Mouse (Mus musculus): ENCODE measurements around the gene Cerk. TPM values are rescaled to one million over a fixed set of nuclear protein-coding genes. Genes with fewer than 3 reads are reported as not detected.
"Not testable (repeated sequence)": the region's sequence is repeated elsewhere in the genome, so short reads cannot be mapped to it uniquely, and the experiment has no call there.

The Cerk gene
- total RNA-seq, 2 experiments from 2014 or later: 22.7 to 41.2 TPM

- ATAC-seq (ENCODE audit: poor library complexity, severe bottlenecking): peak; percentile 95
Observed at GRCm38 (mm10) chr15:86213753-86214548, 28.0 kb upstream of the Cerk start, which contains the start of gene Tbc1d22a. Gene Tbc1d22a, plus strand, starts transcription at chr15:86214459.

- not testable (repeated sequence) for ATAC-seq (ENCODE audit: poor library complexity, severe bottlenecking)
Observed at GRCm38 (mm10) chr15:86212193-86212592, 26.3 kb upstream of the Cerk start.

GRCm38 (mm10) chr15:86206385-86206784 is 20.4 kb upstream of the Cerk start:
- no peak for ATAC-seq (ENCODE audit: poor library complexity, severe bottlenecking)

DNA sequence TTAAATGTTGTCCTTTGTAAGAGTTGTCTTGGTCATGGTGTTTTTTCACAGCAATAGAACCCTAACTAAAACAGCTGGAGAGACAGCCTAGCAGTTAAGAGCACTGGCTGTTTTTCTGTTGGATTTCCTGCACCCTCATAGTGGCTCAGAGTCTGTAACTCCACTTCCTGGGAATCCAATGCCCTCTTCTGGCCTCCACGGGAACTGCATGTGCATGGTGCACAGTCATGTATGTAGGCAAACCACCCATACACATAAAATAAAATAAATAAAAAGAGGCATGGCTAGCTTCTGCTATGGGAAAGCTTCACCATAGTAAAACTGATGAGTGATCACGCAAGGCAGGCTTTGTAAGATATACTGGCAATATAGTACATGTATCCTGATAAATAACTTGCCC is 19.4 kb upstream of the Cerk start:
- peak; percentile 41 for ATAC-seq (ENCODE audit: poor library complexity, severe bottlenecking)

DNA sequence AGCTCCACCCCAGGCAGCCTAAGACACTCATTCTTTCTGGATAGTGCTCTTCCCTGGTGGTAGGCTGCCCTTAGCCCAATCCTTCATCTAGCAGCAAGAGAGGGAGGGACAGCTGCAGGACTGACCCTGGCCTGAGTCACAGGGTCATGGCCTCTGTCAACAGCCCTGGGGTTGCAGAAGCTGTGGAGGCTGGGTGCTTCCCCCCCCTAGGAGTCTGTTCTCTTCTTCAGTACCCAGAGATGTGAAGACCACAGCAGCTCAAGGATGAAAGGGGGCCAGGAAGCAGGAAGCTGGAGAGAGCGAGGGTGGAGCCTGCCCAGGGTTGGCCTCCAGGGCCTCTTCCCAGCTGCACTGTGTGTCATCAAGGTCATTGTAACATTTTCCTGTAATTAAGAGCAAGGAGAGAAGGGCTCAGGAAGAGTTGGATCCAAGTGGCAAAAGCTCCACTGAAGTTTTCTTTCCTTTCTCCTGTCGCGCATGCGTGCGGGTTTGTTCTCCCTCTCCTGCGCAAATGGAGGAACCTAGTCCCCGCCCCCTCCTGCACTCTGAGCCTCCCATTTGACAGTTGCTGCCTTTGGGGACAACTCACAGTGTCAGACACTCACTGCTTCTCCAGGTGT is 18.1 kb upstream of the Cerk start:
- peak; percentile 13; the same call in 1 of the 2 replicates for ATAC-seq (ENCODE audit: poor library complexity, severe bottlenecking)

- ATAC-seq (ENCODE audit: poor library complexity, severe bottlenecking): no peak
Observed at GRCm38 (mm10) chr15:86203292-86203793, 17.4 kb upstream of the Cerk start.

DNA sequence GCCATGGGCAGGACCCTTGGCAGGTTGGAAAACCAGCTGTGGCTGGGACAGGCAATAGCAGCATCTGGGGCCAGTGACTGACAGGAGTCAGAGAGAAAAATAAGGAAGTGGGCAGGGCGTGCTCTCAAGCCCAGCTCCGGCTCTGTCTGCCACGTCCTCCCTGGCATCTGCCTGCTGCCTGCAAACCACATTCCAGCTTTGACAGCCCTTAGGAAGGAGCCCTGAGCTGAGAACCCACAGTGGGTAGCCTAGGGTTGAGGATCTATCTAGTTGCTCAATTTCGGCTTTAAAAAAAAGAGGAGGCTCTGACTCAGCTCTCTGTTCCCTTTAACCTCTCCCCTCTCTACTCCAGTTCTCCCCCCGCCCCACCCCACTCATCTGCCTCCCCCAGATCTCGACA is 16.7 kb upstream of the Cerk start:
- peak; percentile 79 for ATAC-seq (ENCODE audit: poor library complexity, severe bottlenecking)

DNA sequence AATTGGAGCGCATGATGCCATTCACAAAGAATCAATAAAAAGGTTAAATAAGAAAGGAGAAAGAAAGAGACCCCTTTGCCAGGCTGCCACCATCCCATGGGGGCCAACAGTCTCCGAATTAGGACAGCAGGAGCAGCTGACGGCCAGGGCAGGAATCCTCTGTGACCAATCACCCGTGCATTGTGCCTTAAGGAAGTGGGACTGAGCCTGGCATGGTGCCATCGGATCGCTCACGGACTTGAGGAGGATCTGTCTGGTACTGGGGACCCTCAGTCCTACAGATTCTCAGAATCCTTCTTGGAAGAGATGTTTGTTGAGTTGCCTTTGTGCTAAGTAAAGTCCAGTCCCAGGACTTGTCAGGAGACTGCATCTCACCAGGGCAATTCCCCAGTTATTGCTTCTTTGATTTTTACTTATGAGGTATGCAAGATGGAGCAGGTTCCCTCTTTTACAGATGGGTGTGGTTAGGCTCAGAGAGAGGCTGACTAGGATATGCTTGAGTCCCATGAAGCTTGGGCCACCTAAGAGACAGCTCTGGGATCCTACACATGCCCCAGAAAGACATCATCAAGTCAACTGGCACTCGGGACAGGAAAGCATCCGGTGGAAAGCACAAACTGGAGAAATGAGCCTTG is 15.9 kb upstream of the Cerk start:
- ATAC-seq (ENCODE audit: poor library complexity, severe bottlenecking): peak; percentile 27; the same call in 1 of the 2 replicates

- no peak for ATAC-seq (ENCODE audit: poor library complexity, severe bottlenecking)
Observed at GRCm38 (mm10) chr15:86201095-86201494, 15.2 kb upstream of the Cerk start.

DNA sequence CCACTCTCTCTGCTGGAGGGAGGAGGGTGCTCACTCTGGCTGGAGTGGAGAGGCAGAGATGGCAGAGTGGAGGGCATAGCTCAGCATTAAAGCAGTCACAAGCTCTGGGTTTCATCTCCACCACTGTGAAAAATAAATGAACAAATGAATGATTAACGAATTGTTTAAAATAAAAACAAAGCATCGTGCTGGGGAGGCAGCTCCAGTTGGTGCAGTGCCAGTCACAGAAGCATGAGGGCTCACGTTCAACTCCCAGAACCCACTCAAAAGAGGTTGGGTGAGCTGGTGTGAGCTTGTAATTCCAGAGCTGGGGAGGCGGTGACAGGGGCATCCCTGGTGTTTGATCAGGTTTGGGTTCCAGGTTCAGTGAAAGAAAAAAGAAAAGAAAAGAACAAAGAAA is 14.2 kb upstream of the Cerk start:
- no peak for ATAC-seq (ENCODE audit: poor library complexity, severe bottlenecking)

DNA sequence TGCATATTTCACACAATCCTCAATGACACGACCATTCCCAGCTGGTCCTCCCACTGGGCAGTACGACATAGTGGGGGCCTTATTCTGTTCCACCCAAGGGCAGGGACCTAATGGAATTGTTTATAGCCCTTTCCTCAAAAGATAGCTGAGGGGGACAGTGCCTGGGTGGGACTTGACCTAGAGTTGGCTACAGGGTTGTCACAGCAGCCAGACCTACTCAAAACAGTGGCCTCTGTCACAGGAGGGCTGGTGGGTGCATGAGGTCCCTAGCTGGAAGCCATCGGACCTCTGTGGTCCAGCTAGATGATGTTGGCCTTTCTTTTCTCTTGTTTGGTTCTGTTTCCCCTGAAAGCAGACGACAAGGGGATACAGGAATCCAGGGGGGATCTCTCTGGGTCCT is 13.5 kb upstream of the Cerk start:
- no peak for ATAC-seq (ENCODE audit: poor library complexity, severe bottlenecking)

GRCm38 (mm10) chr15:86199052-86199451 is 13.1 kb upstream of the Cerk start:
- ATAC-seq (ENCODE audit: poor library complexity, severe bottlenecking): no peak

GRCm38 (mm10) chr15:86194676-86195453 is 8.9 kb upstream of the Cerk start:
- ATAC-seq (ENCODE audit: poor library complexity, severe bottlenecking): peak; percentile 89

DNA sequence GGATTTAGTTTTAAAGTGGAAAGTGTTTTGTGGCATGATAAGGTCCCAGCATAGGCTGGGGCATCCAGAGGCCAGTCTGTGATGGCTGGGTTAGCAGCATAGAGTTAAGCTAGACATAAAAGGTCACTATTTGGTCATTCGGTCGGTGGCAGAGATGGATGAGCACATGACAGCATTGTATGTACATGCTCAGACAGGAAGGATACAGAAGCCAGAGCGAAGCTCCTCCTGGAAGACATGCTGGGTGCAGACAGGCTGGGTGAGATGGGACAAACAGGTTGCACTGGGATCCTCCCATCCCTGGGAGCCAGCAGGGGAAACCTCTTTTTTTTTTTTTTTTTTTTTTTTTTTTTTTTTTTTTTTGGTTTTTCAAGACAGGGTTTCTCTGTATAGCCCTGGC is 6.0 kb upstream of the Cerk start:
- ATAC-seq (ENCODE audit: poor library complexity, severe bottlenecking): no peak

- peak; percentile 70 for ATAC-seq (ENCODE audit: poor library complexity, severe bottlenecking)
Observed at GRCm38 (mm10) chr15:86191505-86191904, 5.6 kb upstream of the Cerk start.

DNA sequence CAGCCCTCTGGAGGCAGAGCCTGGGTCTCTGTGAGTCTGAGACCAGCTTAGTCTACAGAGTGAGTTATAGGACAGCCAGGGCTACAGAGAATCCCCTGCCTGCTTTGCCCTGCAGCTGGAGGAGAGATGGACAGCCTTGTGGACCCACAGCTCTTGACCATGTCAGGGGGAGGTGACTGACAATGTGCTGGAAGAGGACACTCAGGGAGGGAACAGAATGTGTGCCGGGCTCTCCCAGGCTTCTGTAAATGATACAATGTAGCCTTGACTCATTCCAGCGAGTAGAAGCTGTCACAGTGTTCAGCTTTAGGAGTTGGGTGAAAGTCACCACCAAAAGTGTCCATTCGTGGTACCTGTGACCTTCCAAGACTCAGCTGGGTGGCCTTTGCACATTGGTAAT is 4.4 kb upstream of the Cerk start:
- ATAC-seq (ENCODE audit: poor library complexity, severe bottlenecking): no peak

GRCm38 (mm10) chr15:86188746-86189470 is 3.0 kb upstream of the Cerk start:
- no peak for ATAC-seq (ENCODE audit: poor library complexity, severe bottlenecking)

GRCm38 (mm10) chr15:86188186-86188585 is 2.2 kb upstream of the Cerk start:
- ATAC-seq (ENCODE audit: poor library complexity, severe bottlenecking): no peak

DNA sequence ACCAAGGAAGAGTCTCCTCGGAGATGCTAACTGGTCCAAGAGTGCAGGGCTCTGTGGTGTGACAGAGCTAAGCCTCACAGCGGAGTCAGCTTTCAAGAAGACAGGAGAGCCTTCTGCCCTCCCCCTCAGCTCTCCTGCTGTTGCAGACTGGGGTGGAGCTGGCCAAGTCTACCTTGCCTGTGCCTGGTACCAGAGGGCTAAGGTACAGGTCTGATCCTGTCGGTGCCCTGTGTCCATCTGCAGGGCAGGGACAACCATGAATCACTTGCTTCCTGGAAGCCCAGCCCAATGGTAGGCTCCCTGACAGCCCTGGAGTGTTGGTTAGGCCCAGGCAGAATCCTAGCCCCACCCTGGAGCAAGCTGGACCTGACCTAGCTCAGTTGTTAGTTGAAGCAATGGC is 745 bp upstream of the Cerk start:
- ATAC-seq (ENCODE audit: poor library complexity, severe bottlenecking): no peak
